Mouse (Mus musculus) limb, embryonic 11.5 days (tissue): ENCODE data around the gene Tnfaip2. TPM values are rescaled to one million over a fixed set of nuclear protein-coding genes. Genes with fewer than 3 reads are reported as not detected.

ENCODE experiments used
- ATAC-seq: fragments of 200-750 bp; cut with Nextera tagmentation; 2 replicates; pipeline ENCODE4 v1.8.0; 2017; ENCODE audit warnings: low read depth; ENCODE audit not compliant: insufficient number of reproducible peaks, low FRiP score, low TSS enrichment
- DNase-seq: peaks from one replicate; pipeline ENCODE4 v3.0.0-alpha.2; 2015; ENCODE audit warnings: low spot score
- H3K27ac ChIP-seq: fragments of 300-500 bp; sonication (generic); replicated peaks from 2 replicates; pipeline ENCODE4 v1.5.1; 2014; ENCODE audit warnings: low read depth, mild to moderate bottlenecking, low read length
- H3K27me3 ChIP-seq: fragments of 300-500 bp; sonication (generic); 2 replicates; pipeline ENCODE4 v1.6.1; 2014; ENCODE audit warnings: mild to moderate bottlenecking, low read length, mixed read lengths; ENCODE audit not compliant: control insufficient read depth, insufficient read depth
- H3K36me3 ChIP-seq: fragments of 300-500 bp; sonication (generic); 2 replicates; pipeline ENCODE4 v1.6.1; 2014; ENCODE audit warnings: mild to moderate bottlenecking, low read length, moderate library complexity, mixed read lengths; ENCODE audit not compliant: control insufficient read depth, insufficient read depth
- H3K4me1 ChIP-seq: fragments of 300-500 bp; sonication (generic); 2 replicates; pipeline ENCODE4 v1.6.1; 2014; ENCODE audit warnings: low read length, mixed read lengths; ENCODE audit not compliant: control insufficient read depth, insufficient read depth
- H3K4me2 ChIP-seq: fragments of 300-500 bp; sonication (generic); 2 replicates; pipeline ENCODE4 v1.6.1; 2014; ENCODE audit warnings: low read depth, mild to moderate bottlenecking, moderate library complexity; ENCODE audit not compliant: severe bottlenecking
- H3K4me3 ChIP-seq: fragments of 300-500 bp; sonication (generic); 2 replicates; pipeline ENCODE4 v1.5.1; 2014; ENCODE audit warnings: low read depth, low read length
- H3K9ac ChIP-seq: fragments of 300-500 bp; sonication (generic); 2 replicates; pipeline ENCODE4 v1.6.1; 2014; ENCODE audit warnings: mild to moderate bottlenecking, low read length
- H3K9me3 ChIP-seq: fragments of 300-500 bp; sonication (generic); 2 replicates; pipeline ENCODE4 v1.6.1; 2016; ENCODE audit warnings: low read length; ENCODE audit not compliant: control insufficient read depth
- WGBS: fragments of 180-500 bp; shearing (Covaris S2); extraction: QIAGEN DNeasy Blood & Tissue Kit; methylation state at CpG from one replicate; pipeline ENCODE4 v1.1.7; 2014; 5-methylcytosine and 5-hydroxymethylcytosine counted together
- polyA plus RNA-seq: library from polyadenylated mRNA; unstranded; fragments of >200 nt; fragmentation: Nextera tagmentation; extraction: Ambion mirVana; gene quantifications from 2 replicates; pipeline ENCODE4 v1.2.1, GENCODE M21; 2014

The Tnfaip2 gene
- polyA plus RNA-seq, 1 experiment from 2014 or later = 3.1 TPM

DNA sequence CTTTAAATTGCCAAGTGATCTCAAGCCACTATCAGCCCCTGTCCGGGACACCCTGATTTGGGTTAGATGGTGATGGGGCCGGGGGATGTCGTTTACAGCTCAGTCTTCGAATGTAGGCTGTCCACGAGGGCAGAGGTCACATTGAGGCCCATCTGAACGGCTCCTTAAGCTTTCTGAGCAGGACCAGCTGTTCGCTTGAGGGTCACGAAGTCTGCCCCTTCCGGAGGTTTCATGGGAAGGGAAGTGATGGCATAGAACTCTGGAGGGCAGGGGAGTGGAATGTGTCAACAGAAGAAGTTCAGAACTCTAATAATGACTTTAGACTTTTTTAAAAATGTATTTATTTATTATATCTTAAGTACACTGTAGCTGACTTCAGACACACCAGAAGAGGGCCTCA lies 17.7 kb upstream of the Tnfaip2 start:
- peaks cover 21% of the 10 kb centered on the region for H3K4me1 ChIP-seq
- no peaks in the 10 kb centered on the region for H3K36me3 ChIP-seq
- peaks cover 69% of the 10 kb centered on the region for H3K27me3 ChIP-seq
- H3K9me3 ChIP-seq = no peaks in the 10 kb centered on the region
- no peak overlapping the region for H3K9ac ChIP-seq
- H3K4me3 ChIP-seq = no peak overlapping the region
- H3K4me2 ChIP-seq = no peak overlapping the region
- DNase-seq (no peak), ATAC-seq (no peak)
- 12% methylated on average over 9 of the region's 9 CpGs for WGBS
- H3K27ac ChIP-seq = no peak overlapping the region

DNA sequence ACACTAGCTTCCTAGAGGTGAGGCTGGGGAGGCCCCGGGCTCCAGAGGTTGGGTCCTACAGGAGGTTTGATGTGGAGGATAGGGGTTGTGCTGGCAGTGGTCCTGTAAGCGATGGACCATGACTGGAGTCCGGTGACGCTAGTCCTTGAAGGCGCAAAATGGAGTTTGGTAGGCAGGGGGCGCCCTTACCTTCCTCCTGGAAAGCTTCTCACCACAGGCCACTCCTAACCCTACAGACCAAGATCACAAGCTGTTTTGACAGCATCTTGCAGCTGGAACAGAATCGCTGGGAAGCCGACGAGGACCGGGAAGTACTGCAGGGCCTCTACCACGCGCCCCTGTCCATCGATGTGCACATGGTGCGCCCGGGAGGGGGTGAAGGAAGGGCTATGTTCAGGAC lies 17.0 kb upstream of the Tnfaip2 start:
- 4% methylated on average over 15 of the region's 15 CpGs for WGBS
- ATAC-seq (no peak), DNase-seq (peak; percentile 92)
- no peak overlapping the region for H3K9ac ChIP-seq
- H3K27ac ChIP-seq = no peak overlapping the region
- H3K9me3 ChIP-seq = no peaks in the 10 kb centered on the region
- no peaks in the 10 kb centered on the region for H3K36me3 ChIP-seq
- peaks cover 25% of the 10 kb centered on the region for H3K4me1 ChIP-seq
- H3K4me2 ChIP-seq = no peak overlapping the region
- H3K27me3 ChIP-seq = peaks cover 76% of the 10 kb centered on the region
- H3K4me3 ChIP-seq = no peak overlapping the region

DNA sequence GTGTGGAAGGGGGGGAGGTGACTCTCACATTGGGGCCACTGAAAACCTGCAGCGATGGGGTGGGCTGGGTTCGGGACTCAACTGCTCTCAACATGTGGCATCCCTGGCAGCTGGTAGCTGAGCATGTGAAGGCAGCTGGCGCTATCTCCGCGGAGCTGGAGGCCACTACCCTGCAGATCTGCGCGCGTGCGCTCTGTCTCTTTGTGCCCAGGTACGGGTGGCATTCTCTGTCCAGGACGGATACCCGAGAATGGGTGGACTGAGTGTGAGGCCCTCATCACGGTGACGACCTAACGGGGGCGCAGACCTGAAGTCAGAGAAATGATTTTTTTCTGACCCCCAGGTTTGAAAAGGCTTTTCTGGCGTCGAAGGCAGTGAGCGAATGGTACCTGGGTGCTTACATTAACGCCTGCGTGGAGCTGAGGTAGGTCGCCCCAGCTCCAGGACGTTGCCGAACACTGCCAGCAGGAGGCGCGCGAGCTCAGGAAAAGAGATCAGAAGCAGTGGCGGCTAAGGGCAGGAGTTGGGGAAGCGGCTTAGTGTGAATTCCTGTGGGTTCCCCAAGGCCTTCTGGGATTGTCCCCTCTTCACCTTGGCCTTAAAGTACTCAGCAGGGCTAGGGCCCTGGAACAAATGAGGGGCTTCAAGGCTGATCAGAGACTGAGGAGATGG lies 16.3 kb upstream of the Tnfaip2 start:
- no peak overlapping the region for H3K4me2 ChIP-seq
- no peak overlapping the region for H3K4me3 ChIP-seq
- no peaks in the 10 kb centered on the region for H3K36me3 ChIP-seq
- ATAC-seq = no peak
- H3K27ac ChIP-seq = no peak overlapping the region
- no peak overlapping the region for H3K9ac ChIP-seq
- H3K9me3 ChIP-seq = no peaks in the 10 kb centered on the region
- peak; percentile 98 for DNase-seq
- H3K27me3 ChIP-seq = peaks cover 83% of the 10 kb centered on the region
- 17% methylated on average over 29 of the region's 29 CpGs for WGBS
- H3K4me1 ChIP-seq = peaks cover 29% of the 10 kb centered on the region

DNA sequence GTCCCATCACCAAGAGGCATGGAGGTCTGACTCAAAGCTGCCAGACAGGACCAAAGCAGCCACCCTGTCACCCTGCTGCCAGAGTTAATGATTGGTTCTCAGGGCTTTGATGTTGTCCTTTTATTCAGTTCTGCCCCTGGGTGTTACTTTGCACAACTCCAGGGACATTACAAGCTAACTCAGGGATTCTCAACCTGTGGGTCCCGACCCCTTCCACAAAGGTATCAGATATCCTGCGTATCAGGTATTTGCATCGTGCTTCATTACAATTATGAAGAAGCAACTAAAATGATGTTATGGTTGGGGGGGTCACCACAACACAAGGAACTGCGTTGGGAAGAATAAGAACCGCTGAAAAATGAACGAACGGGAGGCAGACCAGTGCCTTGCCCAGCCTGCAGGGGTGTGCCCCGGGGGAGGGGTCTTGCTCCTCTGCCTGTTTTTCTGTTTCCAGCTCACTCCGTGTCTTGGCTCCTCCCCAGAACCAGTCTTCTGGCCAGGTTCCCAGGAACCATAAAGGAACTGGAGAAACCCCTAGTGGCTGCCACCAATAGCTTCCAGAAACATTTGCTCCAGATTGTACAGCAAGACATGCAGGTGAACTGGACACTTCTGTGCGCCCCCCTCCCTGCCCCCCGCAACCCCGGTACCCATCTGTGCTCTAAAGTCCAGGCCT lies 14.7 kb upstream of the Tnfaip2 start:
- H3K4me1 ChIP-seq = peaks cover 29% of the 10 kb centered on the region
- H3K4me3 ChIP-seq = no peak overlapping the region
- WGBS = 43% methylated on average over 12 of the region's 12 CpGs

DNA sequence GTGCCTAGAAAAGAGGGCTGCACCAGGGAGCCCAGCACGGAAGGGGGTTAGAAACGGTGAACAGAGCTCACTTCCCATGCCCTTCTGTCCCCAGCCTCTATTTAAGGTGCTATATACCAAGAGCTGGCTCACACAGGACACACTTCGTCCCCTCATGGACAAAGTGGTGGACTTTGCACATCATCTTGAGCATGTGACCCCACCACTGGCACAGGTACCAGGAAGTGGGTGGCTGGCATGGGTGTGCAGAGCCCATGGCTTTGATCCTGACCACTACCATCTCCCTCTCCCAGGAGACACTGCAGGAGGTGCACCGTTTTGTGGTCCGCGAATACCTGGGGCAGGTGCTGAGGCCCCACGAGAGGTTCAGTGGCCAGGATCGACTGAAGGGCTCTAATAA lies 13.9 kb upstream of the Tnfaip2 start:
- Histone ChIP-seq H3K36me3 (no peaks in the 10 kb centered on the region), H3K4me1 (peaks cover 27% of the 10 kb centered on the region), H3K27ac (no peak overlapping the region), H3K27me3 (peaks cover 73% of the 10 kb centered on the region), H3K9ac (no peak overlapping the region), H3K4me2 (no peak overlapping the region; the same call in 1 of the 2 replicates), H3K4me3 (no peak overlapping the region), H3K9me3 (no peaks in the 10 kb centered on the region)
- DNase-seq (no peak), ATAC-seq (no peak)
- WGBS = 27% methylated on average over 8 of the region's 8 CpGs

More for the DNA sequence above, 14.7 kb upstream of the Tnfaip2 start:
- no peak overlapping the region for H3K9ac ChIP-seq
- H3K27ac ChIP-seq = no peak overlapping the region
- peaks cover 81% of the 10 kb centered on the region for H3K27me3 ChIP-seq
- no peak overlapping the region for H3K4me2 ChIP-seq
- no peaks in the 10 kb centered on the region for H3K9me3 ChIP-seq
- no peaks in the 10 kb centered on the region for H3K36me3 ChIP-seq
- DNase-seq (no peak), ATAC-seq (no peak)

DNA sequence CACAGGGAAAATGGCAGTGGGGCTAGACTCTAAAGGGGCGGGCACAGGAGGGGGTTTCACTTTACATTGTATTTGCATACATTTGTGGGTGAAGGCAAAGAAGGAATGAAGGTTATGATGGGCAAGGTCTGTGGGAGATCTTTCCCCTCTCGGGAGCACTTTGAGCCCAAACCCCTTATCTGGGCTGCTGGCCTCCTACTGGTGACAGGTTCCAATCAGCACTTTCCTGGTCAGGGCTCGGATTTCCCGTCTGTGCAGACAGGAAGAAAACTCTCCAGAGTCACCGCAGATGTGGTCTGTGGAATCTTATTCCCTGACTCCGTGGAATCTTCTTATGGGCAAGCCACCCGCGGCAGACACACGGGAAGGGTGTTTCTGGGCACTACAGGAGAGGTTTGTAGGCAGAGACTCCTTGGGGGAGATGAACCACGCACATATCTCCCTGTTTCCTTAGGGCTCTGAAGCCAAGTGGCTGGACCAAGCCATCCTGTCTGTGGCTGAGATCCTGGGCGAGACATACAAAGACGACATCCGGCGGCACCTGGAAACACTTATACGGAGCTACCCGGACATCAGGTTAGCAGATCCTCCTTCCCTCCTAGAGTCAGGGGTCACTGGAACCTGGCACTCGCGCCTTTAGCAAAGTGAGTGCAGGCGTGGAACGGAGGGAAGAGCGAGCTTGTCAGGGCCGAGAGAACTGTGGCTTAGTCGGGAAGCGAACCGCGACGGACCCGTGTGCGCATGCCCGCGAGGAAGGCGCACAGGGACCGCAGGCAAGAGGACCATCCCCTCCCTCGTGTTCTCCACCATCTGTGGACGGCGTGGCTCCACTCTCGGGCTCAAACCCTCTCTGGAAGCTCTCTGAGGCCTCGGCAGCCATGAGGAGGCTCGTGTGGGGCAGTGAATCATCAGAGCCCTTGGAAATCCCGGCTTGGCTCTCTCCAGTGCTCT lies 13.0 kb upstream of the Tnfaip2 start:
- Histone ChIP-seq H3K9ac (peak overlapping the region; percentile 50), H3K4me1 (peaks cover 20% of the 10 kb centered on the region), H3K4me2 (peak overlapping the region; percentile 57), H3K4me3 (peak overlapping the region; percentile 30), H3K36me3 (no peaks in the 10 kb centered on the region), H3K27ac (no peak overlapping the region), H3K9me3 (no peaks in the 10 kb centered on the region), H3K27me3 (peaks cover 64% of the 10 kb centered on the region)
- no peak for ATAC-seq
- under 1% methylated on average over 40 of the region's 40 CpGs for WGBS
- peak; percentile 76 for DNase-seq

DNA sequence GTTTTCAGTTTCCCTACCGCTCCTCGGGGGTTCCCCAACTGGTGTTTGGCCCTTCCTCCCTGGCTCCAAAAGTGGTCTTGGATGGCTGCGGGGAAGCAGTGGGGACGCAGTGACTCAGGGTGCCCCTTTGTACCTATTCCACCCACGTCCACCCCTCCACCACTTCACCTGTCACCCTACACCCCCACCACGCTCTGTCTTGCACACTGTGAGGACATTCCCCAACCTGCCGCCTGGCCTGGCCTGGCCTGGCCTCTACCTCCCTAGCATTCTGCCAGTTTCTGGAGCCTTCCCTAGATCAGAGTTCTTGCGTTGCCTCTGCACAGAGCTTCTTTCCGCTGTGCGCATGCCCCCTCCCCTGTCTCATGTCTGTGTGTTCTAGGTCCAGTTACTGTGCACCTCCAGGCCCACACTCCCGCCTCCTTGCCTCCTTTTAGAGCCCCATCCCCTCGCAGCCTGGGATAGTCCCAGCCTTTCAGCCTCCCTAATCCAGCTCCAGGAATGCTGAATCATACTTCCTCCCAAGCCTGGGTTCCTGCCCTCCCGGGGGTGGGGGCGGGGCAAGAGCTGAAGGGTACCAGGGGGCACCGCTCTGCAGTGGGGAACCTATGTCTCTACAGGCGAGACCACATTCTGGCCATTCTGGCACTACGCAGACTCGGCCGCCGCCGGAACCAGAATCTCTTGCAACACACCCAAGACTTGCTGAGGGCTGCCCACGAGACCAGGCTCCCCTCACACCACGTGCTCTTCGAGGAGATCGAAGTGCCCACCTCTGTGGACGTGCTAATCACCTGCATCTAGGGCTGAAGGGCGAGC lies 12.0 kb upstream of the Tnfaip2 start:
- Histone ChIP-seq H3K4me3 (no peak overlapping the region), H3K4me2 (peak overlapping the region; percentile 57), H3K27ac (no peak overlapping the region), H3K9me3 (no peaks in the 10 kb centered on the region), H3K4me1 (peaks cover 18% of the 10 kb centered on the region), H3K27me3 (peaks cover 57% of the 10 kb centered on the region), H3K9ac (no peak overlapping the region; the same call in 1 of the 2 replicates), H3K36me3 (no peaks in the 10 kb centered on the region)
- DNase-seq = peak; percentile 39
- 8% methylated on average over 27 of the region's 27 CpGs for WGBS
- no peak for ATAC-seq
